Mouse (Mus musculus): Measurements from ENCODE around the gene Pm20d1.

The Pm20d1 gene

DNA sequence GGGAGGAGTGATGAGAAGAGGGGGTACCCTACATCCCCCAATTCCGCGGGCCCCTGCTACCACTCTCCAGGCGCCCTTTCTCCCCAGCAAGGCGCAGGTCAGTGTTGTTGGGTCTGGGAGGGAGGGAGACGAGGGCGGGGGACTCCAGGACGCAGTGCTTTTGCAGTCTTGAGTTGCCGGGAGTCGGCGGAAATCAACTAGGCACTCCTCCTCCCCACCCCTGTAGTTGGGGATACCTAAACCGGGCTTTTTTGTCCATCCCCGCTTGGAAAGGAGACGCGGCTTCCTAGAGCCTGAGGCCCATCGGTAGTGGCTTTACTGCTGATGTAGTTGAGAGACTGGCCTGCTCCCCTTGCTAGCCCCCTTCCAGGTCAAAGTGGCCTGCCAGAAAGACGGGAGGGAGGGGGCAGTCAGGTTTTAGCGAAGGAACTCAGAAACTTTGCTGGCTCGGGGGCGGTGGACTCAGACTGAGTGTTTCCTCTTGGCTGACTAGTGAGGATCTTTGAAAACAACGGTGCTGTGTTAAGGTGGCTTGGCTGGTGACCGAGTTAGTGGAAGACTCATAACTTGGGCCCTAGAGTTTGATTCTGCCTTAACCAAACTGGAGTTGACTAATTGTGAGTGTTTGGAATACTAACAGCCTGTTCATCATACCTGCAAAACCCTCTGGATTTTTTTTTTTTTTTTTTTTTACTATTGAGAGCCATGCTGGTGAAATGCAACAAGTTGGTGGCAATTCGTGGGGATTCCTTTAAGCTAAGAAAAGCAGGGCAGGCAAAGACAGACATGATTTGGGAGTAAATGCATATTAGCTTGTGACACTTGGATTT lies 31.3 kb downstream of the Pm20d1 start:
- peak in 1 of 2 experiments; percentile 2 for DNase-seq (ENCODE audit: low spot score in 2 of 2)

DNA sequence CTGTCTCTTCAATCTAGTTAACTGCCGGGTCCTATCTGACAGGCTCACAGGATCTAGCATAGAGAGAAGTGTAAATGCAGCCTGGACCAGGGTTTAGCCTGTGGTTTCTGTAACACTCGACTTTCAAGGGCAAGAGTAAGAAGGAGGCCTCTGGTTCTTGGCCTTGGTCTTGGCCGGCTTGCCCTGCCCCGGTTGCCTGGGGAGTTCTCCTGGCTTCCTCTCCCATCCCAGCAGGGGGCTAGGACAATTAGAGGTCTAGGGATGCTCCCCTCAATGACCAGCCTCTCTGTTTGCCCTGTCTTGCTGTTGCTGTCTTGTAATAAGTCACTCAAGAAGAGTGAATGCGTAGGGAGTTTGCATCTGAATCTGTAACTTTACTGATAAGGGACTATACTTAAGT lies 32.1 kb downstream of the Pm20d1 start:
- DNase-seq (ENCODE audit: low spot score in 2 of 2) = no peak

DNA sequence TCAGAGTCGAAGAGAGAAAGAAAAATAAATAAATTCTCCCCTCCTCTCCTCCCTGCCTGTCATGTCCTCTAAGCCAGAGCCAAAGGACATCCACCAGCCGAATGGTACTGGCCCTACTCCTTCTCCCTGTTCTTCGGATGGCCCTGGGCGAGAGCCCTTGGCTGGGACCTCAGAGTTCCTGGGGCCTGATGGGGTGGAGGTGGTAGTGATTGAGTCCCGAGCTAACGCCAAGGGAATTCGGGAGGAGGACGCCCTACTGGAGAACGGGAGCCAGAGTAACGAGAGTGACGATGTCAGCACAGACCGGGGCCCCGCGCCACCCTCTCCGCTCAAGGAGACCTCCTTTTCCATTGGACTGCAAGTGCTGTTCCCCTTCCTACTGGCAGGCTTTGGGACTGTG lies 33.4 kb downstream of the Pm20d1 start:
- no peak for DNase-seq (ENCODE audit: low spot score in 2 of 2)

DNA sequence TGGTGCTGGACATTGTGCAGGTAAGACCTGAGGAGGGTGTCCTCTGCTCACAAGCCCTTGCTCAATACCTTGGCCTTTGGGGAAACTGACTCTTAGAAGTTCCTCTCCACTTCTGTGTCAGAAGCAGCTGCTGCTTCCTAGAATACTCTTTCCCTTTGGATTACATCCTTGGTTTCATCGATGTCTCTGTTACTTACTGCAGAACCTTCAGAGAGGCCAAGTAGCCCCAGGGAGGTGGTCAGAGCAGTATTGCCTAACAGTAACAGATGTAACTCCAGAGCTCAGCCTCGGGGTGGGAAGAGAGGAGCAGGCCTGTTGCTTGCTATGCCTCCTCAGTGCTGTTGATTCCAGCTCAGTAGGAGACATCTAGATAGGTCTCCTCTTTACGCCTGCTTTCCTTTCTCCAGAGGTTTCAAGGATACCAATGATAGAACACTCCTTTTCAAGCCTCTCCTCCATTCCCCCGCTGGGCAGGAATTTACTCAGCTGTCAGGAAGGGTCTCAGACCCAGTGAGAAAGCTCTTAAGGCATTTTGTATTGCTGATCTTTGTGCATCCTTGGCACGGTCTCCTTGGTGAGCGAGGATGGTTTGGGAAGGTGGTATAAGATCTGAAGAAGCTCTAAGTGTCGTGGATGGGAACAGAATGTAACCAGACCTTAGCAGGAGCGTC lies 33.9 kb downstream of the Pm20d1 start:
- no peak for DNase-seq (ENCODE audit: low spot score in 2 of 2)

DNA sequence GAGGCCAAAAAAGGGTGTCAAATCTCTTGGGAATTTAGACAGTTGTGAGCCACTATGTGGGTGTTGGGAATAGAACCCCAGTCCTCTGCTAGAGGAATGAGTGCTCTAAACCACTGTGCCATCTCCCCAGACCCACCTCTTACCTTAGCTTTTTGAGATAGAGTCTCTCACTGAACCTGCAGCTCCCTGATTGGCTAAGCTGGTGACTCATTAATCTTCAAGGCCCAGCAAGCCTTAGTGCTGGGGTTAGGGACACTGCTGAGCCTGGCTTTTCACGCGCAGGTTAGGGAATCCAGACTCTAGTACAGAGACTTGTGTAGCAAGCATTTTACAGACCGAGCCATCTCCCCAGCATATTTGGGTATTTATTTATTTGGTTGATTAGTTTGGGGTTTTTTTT lies 39.9 kb downstream of the Pm20d1 start:
- DNase-seq (ENCODE audit: low spot score in 2 of 2) = no peak

DNA sequence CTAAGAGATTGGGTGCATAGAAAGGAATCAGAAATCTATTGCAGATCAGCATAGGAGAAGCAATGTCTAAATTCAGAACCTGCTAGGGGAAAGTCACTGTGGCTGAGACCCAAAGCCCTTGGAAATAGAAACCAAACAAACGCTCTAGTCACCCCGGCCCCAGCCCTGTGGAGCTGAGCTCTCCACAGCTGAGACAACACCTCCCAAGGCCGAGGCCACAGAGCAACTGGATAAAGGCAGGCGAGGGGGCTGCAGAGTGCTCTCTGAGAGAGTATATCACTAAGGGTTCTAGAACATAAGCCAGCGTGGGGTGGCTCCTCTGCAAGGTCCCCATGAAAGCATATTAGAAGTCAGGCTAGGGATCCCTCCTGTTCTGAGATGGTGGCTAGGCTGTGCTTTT lies 41.4 kb downstream of the Pm20d1 start:
- DNase-seq (ENCODE audit: low spot score in 2 of 2) = no peak

DNA sequence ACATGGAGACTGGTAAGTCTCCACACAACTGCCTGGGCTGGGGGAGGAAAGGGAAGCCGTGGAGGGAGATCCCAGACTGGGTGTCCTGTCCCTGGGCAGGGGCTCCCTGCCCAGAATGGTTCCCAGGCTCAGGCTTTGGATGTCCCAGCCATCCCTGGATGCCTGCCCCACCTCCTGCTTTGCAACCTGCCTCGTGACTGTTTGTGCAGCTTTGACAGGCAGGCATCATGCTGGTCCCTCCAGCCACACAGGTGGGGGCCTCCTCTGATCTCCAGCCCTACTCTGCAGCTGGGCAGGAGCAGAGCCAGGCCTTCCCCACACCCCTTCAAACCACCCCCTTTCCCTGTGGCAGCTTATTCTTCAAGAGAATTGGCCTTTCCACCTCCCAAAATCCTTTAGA lies 42.1 kb downstream of the Pm20d1 start:
- DNase-seq (ENCODE audit: low spot score in 2 of 2) = no peak

DNA sequence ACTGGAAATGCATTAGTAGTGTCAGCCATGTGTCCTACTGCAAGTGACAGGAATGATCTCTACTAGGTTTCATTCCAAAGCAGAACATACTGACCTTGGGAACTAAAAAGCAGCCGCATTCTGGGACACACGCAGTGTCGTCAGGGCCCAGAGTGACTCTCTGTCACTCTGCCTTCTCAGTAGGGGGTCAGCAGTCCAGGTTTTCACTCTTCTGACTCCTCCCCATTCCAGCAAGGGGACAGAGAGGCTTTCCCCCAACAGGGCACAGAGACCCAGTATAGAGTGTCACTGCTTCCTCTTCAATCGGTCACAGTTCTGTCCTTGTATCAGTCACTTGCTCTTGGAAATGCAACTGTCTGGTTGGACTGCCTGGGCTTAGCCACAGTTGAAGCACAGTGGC lies 45.0 kb downstream of the Pm20d1 start:
- no peak for DNase-seq (ENCODE audit: low spot score in 2 of 2)

DNA sequence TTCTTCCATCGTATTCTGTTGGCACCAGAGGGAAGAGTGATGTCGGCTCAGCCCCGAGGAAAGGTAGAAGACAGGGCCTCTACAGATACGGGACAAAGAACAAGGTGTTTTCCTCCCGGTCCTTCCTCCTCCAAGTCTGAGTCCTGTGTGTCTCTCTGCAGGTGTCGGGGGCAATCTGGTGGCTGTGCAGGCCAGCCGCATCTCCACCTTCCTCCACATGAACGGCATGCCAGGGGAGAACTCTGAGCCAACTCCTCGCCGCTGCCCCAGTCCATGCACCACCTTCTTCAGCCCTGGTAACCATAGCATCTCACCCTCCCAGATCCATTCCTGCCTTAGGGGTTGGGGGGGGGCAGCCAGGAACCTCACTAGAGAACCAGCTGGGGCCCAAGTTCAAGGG lies 46.6 kb downstream of the Pm20d1 start:
- DNase-seq (ENCODE audit: low spot score in 2 of 2) = no peak

DNA sequence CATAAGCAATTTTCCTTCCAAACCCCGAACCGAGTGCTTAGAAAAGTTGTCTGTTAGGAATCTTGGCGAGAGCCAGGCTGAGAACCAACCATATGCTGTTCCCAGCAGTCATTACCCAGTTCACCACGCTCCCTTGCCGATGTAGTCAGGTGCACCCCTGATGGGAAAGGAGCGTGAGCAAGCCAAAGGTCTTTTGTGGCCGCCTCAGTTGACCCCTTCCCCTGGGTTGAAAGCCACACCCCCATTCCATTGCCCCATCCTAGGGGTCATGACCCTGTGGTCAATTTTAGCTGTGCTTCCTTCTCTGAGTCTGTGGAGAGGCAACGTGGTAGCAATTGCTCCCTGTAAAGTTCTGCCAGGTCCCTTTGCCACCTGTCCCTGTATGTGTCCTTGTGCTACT lies 47.7 kb downstream of the Pm20d1 start:
- no peak for DNase-seq (ENCODE audit: low spot score in 2 of 2)

DNA sequence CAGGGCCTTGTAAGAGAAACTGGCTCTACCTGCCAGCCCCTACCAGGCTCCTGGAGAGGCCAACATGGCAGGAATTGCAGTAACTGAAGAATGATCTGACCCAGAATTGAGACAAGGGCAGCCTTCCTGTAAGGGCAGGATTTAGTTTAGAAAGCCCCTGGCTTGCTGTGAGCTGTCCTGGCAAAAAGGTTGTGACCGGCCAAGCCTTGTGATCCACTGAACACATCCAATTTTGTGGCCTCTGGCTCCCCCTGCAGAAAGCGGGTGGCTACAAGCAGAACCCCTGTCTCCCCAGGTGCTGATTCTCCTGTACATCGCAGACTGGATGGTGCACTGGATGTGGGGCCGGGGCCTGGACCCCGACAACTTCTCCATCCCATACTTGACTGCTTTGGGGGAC lies 49.1 kb downstream of the Pm20d1 start:
- peak; percentile 21 to 42 for DNase-seq (ENCODE audit: low spot score in 2 of 2)

DNA sequence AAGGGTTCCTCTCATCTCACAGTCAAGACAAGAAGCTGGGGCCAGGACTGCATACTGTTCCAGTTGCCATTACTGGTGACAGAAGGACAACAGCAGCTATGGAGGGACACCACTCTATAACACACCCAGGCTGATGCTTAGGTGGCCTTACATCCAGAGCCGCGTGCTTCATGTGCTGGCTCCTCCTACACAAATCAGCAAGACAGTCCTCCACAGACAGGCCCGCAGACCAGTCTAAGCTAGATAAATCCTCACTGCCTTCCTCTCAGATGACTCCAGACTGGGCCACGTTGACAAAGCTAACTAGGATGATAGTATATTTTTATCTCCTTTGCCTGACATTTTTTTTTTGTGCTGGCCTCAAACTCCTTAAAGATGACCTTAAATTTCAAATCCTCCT lies 64.6 kb downstream of the Pm20d1 start:
- no peak for DNase-seq (ENCODE audit: low spot score in 2 of 2)

DNA sequence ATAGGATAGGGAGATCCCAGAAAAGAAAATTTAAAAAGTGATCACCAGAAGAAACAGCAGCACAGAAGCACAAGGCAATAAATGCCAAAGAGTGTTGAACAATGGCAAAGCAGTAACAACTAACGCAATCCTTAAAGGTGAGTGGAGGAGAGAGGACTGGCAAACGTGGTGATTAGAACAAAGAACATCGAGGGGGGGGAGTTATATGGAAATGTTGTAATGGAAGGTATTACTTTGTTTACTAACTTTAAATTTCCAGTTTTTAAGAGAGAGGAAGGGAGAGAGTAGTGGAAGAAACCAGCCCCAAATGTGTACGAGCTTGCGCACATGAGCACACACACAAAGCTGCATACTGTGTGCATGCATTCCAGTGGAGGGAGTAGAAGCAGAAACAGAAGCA lies 68.4 kb downstream of the Pm20d1 start:
- DNase-seq (ENCODE audit: low spot score in 2 of 2) = no peak

DNA sequence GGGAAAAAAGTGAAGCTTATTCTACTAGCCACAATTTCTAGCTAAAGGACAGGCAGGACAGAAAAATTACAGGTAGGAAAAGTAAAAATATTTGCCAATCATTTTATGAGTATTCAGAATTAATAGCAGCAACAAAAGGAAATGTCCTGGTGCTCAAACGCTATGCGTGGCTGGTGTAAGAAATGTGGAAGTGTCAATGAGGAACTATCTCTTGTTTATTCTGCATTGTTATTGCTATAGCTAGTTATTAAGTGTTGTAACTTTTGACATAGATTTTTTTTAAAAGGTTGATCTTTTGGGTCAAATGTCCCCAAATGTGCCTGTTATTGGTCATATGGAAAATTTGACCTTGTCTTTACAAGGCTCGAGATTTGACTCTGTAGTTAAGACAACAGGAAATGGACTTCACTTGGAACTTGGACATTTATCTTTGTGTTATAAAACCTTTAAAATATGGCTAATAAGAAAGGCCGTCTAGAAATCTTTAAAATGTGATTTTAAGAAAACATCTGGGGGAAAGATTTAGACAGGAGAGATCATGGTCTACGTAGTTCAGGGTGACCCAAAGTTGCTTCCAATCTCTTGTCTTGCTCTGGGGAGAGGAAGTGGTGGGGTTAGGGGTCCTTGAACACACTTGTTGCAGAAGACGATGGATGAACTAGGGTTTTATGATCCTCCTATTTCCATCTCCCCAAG lies 69.3 kb downstream of the Pm20d1 start:
- DNase-seq (ENCODE audit: low spot score in 2 of 2) = no peak

DNA sequence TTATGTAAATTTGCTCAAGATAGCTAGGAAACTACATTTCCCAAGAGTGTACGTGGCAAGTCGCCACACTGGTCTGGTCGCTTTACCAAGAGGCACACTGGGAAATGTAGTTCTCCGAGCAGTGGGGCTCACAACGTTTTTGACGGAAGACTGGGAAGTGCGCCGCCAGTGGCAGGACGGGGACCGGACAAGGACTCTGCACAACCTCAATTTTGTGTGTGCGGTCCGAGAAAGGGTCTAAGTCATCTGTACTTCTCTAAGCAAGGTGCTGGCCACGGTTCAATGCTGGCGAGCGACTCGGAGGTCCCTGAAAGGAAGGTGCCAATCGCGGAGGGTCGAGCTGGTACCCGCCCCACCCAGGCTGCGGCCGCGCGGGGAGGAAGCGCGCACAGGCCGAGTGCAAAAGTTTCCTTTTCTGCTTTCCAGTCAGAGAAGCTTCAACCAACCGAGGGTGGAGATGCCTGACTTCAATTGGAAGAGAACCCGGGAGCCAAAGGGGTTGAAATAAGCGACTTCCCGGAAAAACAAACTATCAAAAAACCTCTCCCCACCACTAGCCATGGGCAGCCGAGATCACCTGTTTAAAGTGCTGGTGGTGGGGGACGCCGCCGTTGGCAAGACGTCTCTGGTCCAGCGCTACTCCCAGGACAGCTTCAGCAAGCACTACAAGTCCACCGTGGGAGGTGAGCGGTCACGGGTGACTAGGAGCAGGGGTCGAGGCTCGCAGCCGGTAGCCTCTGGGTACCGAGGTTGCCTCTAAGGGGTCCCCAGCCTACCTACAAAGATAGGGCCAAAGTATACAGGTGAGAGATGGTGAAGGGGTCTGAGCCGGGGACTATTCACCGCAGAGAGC lies 70.1 kb downstream of the Pm20d1 start, which contains the start of gene Rab29:
Gene Rab29 (plus strand): TSS at position 132 of the 853 bp plus-strand sequence.
- peak; percentile 74 to 85 for DNase-seq (ENCODE audit: low spot score in 2 of 2)

DNA sequence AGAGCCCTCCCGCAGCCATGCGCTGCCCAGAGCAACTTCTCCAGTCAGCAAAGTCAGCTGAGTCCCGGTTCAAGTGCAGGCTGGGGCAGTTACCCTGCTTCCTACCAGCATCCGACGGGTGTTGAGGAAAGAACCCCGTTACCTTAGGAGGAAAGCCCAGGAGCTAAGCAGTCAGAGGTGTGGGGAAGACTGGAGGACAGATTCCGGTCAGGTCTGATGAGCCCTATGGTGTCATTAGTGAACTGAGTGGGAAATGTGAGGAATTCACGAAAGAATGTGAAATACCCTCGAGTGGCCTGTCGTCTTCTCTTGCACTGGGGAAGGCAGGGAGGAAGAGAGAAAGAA lies 70.7 kb downstream of the Pm20d1 start:
- no peak for DNase-seq (ENCODE audit: low spot score in 2 of 2)

DNA sequence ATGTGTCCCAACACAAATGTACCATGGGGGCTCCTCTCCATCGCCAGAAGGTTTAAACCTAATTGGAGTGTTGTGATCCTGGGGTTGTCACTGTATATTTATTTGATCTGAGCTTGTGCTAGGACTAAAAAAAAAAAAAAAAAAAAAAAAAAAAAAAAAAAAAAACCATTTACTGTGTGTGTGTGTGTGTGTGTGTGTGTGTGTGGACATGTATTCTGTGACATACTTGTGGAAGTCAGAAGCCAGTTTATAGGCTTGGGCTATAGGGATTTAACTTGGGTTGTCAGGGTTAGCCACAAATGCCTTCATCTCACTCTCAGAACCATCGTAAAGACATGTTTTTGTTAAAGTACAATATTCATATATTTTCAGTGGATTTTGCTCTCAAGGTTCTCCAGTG lies 72.4 kb downstream of the Pm20d1 start:
- no peak for DNase-seq (ENCODE audit: low spot score in 2 of 2)
